Mouse (Mus musculus) ES-CJ7 (cell line): ENCODE results near the gene Best1.
A peak's percentile ranks its signal among the peaks of the same experiment; 100 is the strongest.

Experiments
- DNase-seq: peaks from one replicate; pipeline ENCODE4 v3.0.0; 2011; ENCODE audit warnings: low read depth, low spot score

Gene Best1

DNA sequence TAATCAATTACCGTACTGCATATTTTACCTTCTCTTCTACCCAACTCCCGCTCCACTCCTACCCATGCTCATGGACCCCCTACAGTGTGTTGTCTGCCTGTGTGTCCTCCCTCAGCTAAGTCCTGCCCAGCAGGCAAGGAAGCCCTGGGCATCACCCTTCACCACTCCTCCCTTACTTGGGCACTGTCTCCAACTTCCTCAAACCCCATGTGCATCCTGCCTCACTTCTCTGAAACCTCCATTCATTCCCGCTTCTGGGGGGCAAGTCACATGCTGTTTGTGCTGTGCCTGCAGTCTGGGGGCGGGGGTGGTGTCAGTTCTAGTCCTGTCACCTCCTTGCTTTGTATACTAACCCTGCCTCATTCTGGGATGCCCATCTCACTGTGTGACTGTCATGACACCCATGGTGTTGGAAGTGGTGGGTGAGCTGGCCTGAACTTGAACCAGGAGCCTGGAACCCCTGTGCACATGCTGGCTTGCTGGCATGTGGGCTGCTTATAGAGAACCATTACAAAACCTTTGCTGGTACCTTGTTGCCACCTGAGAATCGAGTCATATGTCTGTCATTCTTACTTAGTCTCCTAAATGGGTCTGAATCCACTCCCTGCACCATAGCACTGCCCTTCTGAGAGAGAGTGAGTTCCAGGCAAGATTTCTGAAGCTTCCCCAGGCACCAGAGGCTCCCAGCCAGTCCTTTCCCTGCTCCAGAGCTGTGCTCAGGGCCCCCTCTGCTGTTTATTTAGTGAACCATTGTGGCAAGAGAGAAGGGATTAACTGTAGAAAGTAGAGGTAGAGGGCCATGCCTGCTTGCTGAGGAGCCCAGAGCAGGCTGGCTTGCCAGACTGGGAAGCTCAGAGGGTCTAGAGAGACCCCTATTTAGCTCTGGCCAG, 21.2 kb upstream of the Best1 start:
- peak; percentile 37 for DNase-seq

DNA sequence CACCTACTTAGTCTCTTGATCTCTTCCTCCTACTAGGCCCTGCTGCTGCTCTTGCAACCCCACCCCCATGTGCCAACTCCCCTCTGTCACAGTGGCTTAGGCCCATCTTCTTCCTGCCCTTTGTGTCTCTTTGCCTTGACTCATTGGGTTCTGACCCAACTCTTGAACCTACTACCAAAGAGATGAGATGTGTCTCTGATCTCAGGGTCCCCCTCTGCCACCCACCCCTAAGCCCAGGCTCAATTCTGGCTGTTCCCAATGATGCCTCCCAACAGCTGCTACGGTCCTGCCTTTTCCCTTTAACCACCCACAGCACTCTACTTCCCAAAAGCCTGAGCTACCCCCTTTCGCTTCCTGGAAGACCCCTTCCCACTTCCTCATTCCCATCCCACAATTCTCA, 20.5 kb upstream of the Best1 start:
- no peak for DNase-seq

DNA sequence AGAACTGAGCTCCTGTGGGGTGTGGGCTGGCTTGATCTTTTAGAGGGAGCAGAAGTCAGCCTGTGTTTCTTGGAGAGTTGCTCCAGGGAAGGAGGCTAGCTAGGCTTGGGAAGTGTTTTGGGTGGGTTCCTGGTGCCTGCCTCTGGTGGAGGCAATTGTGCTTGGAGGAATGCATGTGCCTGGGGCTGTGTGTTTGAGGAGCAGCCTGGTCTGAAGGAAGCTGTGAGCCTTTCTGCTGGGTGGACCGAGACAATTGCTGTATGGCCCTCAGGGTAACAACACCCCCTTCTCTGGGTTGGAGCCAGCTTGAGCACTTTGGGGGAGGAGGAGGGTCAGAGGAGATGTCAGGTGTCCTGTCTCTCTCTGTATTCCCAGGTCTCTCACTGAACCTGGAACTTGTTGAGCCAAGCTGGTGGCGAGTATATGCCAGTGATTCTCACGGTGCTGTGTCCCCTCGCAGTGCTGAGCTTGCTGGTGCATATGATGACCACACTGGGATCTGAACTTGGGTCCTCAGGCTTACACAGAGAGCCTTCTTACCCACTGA, 17.9 kb upstream of the Best1 start:
- no peak for DNase-seq

DNA sequence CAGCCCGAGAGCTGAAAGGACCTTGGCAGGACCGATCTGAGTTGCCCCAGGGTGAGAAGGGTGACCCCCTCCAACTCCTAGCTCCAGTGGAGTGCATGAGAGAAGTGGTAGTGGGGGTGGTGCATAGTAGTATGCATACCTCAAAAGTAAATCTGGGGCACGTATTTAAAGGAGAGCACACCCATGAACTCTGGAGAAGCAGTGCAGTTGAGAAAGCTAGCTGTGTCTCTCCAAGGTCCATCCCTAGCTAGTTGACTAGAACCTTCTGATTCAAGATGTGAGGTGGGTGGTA, 17.0 kb upstream of the Best1 start:
- DNase-seq, result no peak

DNA sequence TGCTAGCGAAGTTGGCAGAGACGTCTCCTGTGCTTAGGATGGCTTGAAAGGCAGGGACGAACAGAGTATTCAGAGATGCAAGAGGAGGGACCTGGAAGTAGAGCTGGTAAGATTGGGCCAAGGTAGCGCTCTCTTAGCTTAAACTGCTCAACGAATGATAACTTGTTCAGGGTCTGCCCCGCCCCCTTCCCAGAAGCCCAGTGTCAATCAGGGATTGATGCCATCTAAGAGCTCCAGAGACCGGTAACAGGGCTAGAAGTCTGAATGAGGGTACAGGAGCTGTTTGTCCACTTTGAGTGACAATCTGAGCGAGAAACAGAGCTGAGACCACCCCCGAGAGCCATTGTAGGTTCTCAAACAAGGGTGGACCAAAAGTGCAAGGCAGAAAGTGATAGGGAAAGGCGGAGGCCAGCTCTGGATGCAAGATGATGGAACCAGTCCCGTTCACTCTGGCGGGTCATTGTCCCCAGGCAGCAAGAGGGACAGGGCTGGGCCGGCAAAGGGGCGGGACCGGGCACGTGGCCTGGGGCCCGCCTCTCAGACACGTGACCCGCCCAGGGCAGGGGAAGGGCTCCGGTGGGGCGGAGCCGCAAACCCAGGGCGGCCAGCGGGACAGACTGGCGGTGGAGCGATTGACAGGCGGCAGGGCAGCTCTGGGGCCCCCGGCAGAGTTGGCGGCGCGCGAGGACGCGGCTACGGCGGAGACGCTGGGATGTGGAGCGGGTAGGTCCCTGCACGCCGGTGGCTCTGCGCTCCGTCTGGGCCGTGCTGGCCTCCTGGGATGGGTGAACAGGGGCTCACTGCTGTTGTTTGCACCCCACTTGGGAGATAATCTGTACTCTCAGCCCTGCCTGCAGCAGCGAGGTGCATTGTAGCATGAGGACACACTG, 16.4 kb upstream of the Best1 start:
- DNase-seq, result peak; percentile 38

DNA sequence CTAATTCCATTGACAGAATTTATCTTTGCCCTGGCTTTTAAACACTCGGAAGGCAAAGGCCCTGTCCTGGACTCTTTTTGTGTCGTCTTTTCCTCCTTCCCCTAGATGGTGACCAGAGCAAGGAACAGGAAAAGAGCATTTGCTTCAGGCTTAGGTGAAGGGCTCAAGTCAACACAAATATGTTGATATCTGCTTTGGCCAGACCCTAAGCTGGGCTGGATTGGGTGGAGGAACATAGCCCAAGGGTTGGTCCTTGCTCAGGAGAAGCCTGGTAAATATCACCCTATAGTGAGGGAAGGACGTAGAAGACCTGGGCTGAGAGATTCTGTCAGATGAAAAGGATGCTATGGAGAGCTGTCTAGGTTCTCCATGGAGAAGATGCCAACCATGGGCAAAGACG, 14.7 kb upstream of the Best1 start:
- DNase-seq, result no peak

DNA sequence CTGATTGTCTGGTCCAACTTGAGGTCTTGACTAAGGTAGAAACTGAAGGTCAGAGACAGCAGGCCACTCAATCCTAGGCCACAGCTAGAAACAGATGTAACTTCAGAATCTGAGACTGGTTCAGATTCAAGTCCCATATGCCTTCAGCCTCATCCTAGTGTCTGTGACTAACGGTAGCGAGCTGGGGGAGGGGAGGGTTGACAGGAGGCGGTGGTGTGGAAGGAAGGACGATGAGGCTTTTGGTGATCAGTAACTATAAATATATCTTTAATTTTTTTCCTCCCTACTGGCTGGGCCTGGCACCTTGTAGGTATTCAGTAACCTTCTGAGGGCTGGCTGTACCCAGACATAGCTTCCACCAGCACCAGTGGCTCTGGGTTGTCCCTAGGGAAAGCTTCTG, 14.0 kb upstream of the Best1 start:
- no peak for DNase-seq

DNA sequence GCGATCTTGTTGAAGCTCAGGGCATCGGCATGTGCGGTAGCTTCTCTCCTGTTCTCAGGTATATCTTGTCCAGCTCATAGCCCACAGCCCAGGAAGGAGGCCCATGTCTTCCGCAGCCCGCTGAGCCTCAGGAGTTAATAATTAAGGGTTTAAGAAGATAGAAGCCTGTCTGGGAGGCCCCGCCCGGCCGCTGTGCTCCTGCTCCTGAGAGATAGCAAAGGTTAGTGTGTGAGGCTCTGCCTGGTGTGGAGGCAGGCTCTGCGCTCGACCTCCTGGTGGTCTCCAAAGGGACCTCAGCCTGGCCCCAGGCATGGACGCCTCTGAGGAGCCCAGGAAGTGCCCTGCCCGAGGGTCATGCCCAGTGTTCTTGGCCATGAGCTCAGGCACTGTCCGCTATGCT, 13.4 kb upstream of the Best1 start:
- no peak for DNase-seq

DNA sequence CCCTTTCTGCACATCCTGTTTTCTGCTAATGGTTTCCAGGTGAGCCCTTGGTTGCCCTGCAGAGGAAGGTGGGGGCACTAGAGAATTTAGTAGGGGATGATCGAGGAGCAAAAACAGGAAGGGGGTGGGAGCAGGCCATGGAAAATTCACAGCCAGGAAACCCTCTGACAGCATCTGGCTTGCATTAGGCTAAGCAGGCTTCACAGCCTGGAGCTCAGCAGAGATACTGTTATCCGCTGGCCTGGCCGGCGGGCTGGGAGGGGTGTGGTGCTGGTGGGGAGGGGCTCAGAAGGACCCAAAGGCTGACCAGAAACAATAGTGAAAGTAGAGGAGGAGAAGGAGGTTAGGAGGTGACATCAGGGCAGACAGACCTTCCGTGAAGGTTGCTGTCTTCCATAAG, 12.5 kb upstream of the Best1 start:
- no peak for DNase-seq

DNA sequence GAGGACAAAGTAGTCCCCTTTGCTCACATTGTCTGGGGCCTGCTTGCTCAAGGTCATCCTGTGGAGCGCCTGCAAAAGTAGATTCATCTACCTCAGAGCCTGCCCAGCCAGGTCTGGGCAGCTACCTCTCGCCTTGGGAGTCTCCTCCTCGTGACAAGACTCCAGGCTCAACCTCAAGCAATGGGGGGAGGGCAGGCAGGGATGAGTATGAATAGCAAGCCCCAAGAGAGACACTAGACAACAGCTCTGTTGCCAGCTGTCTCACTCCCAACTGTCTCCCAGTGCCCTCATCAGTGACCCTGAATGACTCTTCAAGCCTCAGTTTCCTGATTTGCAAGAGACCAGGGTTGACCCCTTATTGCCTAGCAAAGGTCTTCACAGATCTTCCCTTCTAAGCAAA, 11.9 kb upstream of the Best1 start:
- peak; percentile 25 for DNase-seq

DNA sequence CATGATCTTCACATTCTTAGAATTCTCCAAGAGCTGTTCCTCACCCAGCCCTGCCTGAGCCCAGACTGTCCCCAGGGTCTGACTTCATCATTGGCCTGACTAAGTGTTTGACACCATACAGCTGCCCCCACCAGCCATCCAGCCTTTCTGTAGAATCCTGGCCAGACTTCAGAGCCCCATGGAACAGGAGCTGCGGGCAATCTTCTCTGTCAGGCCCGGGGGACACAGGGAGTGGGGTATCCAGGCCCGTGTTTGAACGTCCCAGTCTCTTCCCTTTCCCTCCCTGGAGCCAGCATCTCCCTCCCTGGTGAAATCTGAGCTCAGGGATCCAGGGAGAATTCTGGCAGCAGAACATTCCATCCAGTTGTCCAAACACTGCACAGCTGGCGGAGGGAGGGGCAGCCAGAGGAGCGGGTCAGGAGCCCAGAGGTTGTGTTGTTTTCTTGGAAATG, 11.4 kb upstream of the Best1 start:
- peak; percentile 24 for DNase-seq

DNA sequence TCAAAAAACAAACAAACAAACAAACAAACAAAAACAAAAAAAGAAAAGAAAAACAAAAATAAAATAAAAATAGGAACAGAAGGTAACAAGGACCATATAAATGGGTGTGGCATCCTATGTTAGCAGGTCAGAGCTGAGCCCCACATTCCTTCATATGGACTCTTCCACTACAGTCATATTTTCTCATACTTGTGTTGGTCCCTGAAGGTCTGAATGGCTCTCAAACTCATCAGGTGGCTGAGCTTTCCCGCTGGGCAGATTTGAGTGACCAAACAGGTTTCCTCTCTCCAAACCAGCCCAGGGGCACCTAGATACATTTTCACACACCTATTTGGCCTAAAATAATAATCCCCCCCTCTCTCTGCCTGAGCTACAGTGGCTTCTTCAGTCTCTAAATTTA, 10.0 kb upstream of the Best1 start:
- DNase-seq, result no peak

DNA sequence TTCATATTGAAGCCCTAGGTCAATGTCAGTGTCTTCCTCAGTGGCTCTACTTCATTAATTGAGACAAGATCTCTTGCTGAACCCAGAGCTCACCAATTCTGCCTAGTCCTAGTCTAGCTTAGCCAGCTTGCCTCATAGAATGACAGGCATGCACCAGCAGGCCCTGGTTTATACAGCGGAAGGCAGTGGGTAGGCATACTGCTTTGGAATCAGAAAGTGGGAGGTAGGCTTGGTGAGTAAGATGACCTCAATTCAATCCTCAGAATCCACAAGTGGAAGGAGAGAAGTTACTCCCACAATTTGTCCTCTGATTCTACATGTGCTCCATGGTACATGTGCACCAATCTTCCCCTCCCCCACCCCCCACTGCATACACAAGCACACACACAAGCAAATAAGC, 2.3 kb upstream of the Best1 start:
- DNase-seq, result no peak

DNA sequence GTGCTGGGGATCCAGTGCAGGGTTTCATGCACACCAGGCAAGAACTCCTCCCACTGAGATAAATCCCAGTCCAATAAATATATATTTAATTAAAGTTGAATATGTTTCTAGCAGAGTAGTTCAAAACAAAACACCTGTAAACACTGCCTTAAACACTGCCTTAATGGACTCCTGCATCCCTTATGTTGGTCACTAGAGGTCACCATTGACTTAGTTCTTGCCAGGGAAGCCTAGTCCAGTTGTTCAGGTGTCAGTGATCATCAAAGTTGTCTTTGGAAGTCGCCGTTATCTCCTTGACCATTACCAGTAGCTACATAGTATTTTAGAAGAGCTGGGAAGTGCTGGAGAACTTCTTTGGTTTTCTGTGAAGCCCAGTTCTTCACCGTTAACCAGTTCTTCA, 1.1 kb downstream of the Best1 start:
- DNase-seq, result peak; percentile 50

DNA sequence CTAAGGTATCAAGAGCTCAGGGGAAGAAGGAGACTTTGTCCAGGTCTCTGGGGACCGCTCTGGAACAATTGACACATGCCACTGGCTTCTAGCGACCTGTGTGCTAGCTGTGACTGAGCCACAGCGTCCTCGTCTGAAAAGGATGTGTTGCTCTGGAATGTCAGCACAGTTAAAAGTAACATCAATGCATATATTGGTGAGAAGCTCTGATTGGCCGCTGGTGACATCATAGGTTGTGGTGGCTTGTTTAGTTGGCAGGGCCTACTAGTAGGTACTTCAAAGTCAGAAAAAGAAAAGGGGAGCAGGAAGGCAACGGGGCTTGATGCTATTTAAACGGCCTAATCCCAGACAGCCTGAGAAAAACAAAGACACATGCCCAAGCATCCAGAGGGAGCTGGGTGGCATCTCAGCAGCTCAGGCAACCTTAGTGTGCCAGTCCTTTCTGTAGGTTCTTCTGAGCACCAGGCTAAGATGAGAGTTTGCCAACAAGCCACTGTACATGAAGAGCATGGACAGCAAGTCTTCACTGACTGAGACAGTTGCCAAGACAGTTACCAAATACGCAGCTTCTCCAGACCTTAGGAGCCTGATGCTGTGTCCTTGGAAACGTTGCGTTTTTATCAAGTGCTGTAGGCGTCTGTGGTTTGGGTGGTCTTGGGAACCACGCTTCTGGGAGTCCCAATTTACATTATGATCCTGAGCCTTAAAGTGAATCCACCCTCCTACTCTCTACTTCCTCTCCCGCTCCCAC, 2.5 kb downstream of the Best1 start:
- DNase-seq, result no peak

DNA sequence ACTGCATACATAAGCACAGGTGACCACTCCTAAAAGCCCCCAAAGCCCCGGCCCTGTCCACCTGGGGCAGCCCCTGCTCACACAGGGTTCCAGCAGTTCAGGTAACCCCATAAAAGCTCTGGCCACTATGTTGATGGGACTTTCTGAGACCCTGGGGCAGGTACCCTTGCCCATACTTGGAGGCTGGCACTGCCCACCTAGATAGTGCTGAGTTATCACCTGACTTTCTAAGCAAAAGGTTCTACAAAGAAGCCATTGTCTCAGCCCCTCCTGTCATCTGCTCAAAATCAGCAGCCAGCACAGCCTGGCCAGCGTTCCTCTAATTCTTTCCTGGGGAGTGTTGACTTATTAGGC, 3.4 kb downstream of the Best1 start:
- no peak for DNase-seq

DNA sequence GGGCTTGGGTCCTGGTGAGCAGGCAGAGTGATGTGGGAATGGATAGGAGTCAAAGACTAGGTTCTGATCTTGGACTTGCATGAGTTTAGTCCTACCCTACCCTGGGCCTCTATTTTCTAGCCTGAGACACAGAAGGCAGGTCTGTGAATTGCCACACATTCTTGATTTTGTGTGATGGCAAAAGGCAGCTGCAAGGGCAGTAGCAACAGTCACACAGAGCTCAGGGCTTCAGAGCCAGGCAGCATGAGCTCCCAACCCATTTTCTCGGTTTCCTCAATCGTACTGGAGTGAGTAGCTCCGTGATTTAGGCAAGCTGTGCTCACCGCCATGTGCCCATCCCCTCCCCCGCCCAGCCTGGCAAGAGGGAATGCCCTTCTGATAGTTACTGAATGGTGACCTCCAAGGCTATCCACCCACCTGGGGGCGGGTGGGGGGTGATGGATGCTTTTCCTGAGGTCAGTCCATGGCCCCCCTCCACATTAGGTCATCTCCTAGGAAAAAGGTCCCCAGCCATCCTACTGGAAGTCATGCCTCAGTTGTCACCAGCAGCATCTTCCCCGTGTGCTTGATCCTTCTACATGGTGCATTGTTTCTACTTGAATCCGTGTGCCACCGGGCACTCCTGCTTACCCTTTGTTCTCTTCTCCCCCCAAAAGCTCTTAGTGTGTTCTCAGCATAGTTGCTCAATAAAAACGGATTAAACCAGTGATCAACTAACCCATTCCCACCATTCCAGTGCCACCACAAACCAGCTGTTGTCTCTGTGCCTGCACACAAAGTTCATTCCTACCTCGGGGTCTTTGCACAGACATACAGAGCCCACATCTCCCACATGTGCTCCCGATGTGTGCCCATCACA, 4.0 kb downstream of the Best1 start:
- DNase-seq, result no peak

DNA sequence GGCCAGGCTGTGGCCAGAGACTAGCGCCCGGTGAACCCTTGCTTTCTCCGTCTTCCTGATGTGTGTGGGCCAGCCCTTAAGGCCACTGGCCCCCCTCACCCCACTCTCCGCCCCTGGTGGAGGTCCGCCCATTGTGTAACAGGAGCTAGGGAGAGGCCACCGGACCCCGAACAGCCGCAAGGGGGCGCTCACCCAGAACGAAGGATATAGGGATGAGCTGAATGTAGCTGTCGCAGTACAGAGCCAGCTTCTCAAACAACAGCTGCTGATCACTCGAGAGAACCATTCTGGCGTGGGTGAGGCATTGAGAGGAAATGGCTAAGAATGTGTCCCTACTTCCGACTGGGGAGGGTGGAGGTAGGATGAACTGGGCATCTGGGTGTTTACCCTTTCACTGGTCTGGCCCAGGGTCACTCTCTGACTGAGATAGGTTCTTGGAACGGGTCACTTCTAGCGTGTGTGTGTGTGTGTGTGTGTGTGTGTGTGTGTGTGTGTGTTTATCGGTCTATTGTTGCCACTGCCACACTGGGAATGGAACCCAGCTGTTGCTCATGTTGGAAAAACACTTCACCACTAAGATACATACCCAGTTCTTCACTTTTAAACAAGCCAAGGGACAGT, 8.3 kb downstream of the Best1 start:
- DNase-seq, result peak; percentile 89

DNA sequence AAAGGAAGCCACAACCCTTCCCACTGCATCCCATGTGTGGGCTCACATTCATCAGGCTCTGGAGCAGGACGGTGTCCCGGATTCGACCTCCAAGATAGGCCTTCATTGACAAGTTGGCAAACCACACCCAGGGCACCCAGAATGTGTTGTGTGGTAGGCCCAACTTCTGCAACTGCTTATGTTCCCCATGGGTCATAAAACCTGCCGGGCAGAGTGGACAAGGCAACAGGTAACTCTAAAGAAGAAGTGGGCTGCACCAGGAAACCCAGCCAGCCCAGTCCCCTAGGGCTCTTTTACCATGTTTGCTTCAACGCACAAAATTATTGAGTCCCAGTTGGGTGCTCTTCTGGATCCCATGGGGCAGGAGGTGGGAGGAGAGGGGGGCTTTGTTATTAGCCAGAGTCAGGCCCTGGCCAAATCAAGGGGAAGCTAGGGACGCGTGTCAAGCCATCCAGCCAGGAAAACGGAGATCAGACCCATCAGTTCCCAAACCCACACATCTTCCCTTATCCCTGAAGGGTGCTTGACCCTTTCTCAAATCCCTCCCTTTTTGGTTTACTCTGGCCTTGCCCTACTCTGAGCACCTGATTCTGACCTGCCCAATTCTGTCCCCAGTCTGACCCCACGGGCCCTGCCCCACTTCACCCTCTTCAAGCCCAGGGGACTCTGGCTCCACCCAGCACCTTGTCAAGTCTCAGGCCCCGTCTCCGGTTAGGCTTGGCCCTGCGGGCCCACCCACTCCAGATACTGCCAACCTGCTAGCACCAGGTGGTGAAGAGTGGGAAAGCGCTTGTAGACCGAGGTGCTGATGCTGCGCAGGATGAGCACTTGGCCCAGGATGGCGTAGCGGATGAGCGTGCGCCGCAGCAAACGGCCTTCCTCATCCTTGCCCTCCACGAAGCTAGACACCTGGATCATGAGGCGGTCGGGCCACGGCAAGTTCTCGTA, 9.1 kb downstream of the Best1 start:
- DNase-seq, result peak; percentile 54
